Mouse (Mus musculus) lung, postnatal 0 days (tissue): Measurements from ENCODE around the gene U2af1.

Experiments
- CTCF ChIP-seq: IDR thresholded peaks from 2 replicates; pipeline ENCODE4 v1.5.1; 2016; ENCODE audit warnings: antibody characterized with exemption, mild to moderate bottlenecking
- EP300 ChIP-seq: IDR thresholded peaks from 2 replicates; pipeline ENCODE4 v1.6.1; 2016; ENCODE audit warnings: antibody characterized with exemption, mild to moderate bottlenecking, control low read depth

- TF ChIP-seq CTCF (no peak), EP300 (no peak)
These were observed 60.1 kb downstream of the U2af1 start for GRCm38 (mm10) chr17:31598593-31598992.
